Mouse (Mus musculus) adrenal gland, adult 8-10 months (tissue): ENCODE results near the gene Gm3417. TPM values are rescaled to one million over a fixed set of nuclear protein-coding genes. Genes with fewer than 3 reads are reported as not detected.
"Not testable (repeated sequence)": the region's sequence is repeated elsewhere in the genome, so short reads cannot be mapped to it uniquely, and the experiment has no call there.

Source experiments
- DNase-seq: peaks from one replicate; pipeline ENCODE4 v3.0.0; 2022
- total RNA-seq, 4 experiments: library from RNA; stranded (reverse); gene quantifications; 2 replicates each; pipeline ENCODE4 v1.2.4; 2022

Gm3417 gene
- total RNA-seq, 4 experiments from 2014 or later = not detected

DNA sequence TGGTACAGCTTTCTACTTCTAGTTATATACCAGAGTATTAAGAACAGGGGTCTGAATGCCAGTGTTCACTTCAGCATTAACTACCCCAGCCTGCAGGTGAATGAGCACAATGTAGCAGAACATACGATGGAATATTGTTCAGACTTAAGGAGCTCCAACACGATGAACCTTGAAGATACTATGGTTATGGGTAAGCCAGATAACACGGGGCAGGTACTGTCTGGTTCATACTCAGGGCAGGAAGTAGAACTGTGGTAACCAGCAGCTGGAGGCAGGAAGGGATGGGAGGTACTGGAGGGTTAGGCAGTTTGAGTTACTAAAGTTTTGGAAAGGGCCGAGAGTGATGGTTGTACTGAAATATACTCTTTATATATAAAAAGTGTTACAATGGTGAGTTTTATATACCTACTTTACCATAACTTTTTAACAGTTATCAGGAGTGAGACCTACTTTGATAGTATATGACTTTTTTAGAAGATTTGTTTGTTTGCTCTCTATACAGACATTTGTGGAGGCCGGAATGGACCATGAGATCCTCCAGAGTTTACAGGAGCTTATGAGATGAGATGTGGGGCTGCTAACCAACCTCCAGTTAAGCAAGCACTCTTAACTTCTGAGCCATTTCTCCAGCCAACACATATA, 19.8 kb downstream of the Gm3417 start:
- no peak for DNase-seq

DNA sequence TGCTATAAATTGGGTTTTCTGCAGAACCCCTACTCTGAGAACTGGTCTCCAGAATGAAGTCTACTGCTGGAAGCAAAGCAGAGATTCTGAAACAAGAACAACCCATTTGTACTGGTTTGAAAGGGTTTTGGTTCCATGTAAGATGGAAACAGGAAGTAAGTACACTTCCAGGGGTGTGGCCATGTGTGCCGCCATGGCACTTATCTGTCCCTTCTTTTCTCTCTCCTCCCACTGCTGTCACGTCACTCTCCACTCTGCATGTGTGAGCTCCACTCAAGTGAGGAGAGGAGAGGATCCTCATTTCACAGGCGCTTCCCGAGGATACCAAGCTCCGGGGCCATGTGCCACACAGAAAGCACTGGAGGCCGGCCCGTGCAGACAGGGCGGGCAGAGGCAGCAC, 25.1 kb downstream of the Gm3417 start:
- no peak for DNase-seq

- DNase-seq = peak; percentile 31
These were observed 29.3 kb downstream of the Gm3417 start for GRCm38 (mm10) chr17:14949161-14949827.

DNA sequence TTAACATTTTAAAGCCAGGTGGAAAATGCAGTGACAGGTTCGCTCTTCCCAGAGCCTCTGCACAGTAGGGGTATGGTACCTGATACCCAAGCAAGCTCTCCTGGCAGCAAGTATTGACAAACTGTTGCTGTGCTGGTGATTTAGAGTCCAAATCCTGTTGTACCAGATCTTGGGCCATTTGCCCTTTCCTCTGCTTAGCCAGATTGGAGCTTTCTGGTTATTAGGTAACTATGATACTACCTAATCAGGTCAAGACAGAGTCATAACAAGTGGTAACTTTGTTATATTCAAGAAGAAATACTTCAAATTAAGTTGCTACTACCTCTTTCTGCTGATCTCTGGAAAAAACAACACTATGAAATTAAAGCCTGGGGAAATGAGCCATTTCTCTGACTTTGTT, 34.0 kb downstream of the Gm3417 start:
- no peak for DNase-seq

- no peak for DNase-seq
These were observed 34.9 kb downstream of the Gm3417 start for GRCm38 (mm10) chr17:14943729-14944059.

DNA sequence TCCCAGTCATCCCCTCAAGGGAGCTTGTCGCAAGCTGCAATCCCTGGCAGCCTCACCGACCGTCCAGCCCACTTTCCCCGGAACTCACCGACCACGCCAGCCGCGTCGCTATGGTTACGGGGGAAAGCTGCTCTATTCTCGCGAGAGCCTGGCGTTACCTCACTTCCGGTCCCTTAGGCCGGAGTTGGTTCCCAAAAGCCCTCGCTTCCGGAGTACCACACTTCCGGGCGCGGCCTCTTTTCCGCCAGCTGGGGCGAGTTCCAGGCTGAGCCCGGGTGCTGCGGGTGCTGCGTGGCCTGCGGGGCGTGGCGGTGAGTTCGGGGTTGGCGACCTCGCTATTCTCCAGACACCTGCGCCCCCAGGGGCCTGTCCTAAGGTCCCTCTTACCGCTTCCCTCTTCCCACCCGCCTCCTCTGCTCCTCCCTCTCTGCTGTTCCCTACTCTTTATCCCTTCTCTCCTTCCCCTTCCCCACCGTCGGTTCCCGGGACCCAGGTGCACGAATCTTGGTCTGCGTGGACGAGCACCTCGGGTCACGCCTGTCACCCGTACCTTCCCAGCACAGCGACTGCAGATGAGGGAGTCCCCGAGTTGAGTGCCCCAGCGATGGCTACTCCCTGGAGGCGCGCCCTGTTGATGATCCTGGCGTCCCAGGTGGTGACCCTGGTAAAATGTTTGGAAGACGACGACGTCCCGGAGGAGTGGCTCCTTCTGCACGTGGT, 35.4 kb downstream of the Gm3417 start, which contains the start of the genes Wdr27 and 1600012H06Rik:
TSS of gene Wdr27 (minus strand) at position 150 of the 720 bp plus-strand sequence.
TSS of gene 1600012H06Rik (plus strand) at position 176 of the 720 bp plus-strand sequence.
- peak; percentile 99 for DNase-seq

GRCm38 (mm10) chr17:14942181-14942580, 36.4 kb downstream of the Gm3417 start:
- DNase-seq = not testable (repeated sequence)

GRCm38 (mm10) chr17:14935841-14936605, 42.6 kb downstream of the Gm3417 start:
- DNase-seq = no peak

- not testable (repeated sequence) for DNase-seq
These were observed 43.3 kb downstream of the Gm3417 start for GRCm38 (mm10) chr17:14935280-14935679.

GRCm38 (mm10) chr17:14931469-14931868, 47.1 kb downstream of the Gm3417 start:
- no peak for DNase-seq

DNA sequence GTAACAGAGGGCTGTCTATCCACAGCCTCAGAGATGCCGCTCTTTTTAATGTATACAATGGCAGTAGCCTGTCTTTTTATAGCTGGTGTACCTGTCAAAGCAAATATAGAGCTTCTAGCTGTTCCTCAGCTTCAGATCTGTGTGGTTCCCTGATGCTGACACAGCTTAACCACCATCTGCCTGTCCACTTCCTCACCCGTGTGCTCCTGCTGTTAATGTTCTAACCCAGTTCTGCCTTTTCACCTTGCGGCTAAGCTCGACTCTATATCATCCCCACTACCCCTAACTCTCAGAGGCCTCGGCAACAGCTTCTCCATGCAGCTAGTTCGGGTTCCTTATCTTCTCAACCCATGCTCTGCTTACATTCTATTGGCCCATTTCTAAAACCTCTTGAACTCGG, 47.9 kb downstream of the Gm3417 start:
- DNase-seq = no peak

DNA sequence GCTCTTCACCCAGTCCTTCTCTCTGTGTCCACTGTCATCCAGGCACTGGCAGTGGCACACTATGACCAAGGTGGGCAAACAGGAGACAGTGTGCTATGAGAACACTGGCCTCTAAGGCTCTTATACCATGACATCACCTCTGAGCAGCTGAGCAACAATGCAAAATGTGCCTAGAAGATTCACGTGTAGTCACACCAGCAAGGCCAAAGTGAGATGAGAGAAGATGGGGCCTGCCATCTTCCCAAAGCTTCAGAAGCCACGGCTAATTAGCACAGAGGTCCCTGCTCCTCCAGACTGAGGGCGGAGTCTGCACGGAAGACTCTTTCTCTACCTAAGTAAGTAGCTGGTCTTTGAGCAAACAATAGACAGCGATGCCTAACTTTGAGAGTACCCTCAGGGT, 50.0 kb downstream of the Gm3417 start:
- DNase-seq = no peak

DNA sequence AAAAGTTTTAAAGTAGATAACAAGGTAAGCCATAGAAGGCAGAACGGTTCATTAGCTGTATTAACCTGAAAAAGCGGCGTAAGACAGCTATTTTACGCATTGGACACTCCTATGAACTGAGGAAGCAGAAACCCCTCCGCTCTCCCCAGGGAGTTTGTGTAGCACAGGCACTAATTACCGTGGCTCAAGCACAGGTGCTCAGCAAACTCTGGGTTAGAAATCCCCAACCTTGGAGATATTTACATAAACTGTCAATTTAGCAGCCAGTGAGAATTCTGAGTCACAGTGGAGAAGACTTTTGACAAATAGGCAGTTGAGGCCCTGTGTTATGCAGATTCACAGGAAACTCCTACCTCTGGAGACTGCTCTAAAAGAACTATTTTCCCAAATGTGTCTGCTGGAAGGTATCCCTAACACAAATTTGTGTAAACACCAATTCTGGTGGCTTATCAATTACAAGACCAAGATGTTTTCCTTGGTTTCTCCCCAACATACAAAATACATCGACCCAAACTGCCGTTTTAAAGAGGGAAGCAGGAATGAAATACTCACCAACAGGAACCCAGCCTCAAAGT, 50.9 kb downstream of the Gm3417 start:
- no peak for DNase-seq

- DNase-seq = no peak
These were observed 57.0 kb downstream of the Gm3417 start for GRCm38 (mm10) chr17:14921582-14921981.

- no peak for DNase-seq
These were observed 60.7 kb downstream of the Gm3417 start for GRCm38 (mm10) chr17:14917866-14918265.

- DNase-seq = no peak
These were observed 64.2 kb downstream of the Gm3417 start for GRCm38 (mm10) chr17:14914401-14914800.

Other genes with a start within 250 kb of the Gm3417 start
- gene Wdr27, start 35.6 kb downstream of the Gm3417 start, total RNA-seq = 1 to 10 TPM; 3.5 to 9.7 (median 6.9) TPM
- 10 to 100 TPM; 24.5 to 49.4 (median 38.0) TPM for gene 1600012H06Rik, start 35.6 kb downstream of the Gm3417 start, total RNA-seq
- 10 to 100 TPM; 47.7 to 55.8 (median 50.2) TPM for gene Phf10, start 17.5 kb downstream of the Gm3417 start, total RNA-seq
- 10 to 100 TPM in 2 of 4 experiments, 1 to 10 TPM in 2; 5.1 to 13.6 (median 9.7) TPM for gene 9030025P20Rik, start 322 bp downstream of the Gm3417 start, total RNA-seq
- 1 to 10 TPM; 4.0 to 7.9 (median 5.5) TPM for gene Gm3435, start 31.4 kb upstream of the Gm3417 start, total RNA-seq
- gene Ermard, start 62.4 kb upstream of the Gm3417 start, total RNA-seq = 100 to 1,000 TPM in 1 of 4 experiments, 10 to 100 TPM in 3; 50.9 to 112 (median 71.7) TPM
- 1 to 10 TPM in 2 of 4 experiments, under 1 TPM in 2; 0.41 to 4.8 (median 1.6) TPM for gene Tcte3, start 62.7 kb upstream of the Gm3417 start, total RNA-seq
- 1 to 10 TPM; 4.1 to 8.1 (median 5.4) TPM for gene Gm3448, start 62.7 kb upstream of the Gm3417 start, total RNA-seq